In the genomic region with DNA sequence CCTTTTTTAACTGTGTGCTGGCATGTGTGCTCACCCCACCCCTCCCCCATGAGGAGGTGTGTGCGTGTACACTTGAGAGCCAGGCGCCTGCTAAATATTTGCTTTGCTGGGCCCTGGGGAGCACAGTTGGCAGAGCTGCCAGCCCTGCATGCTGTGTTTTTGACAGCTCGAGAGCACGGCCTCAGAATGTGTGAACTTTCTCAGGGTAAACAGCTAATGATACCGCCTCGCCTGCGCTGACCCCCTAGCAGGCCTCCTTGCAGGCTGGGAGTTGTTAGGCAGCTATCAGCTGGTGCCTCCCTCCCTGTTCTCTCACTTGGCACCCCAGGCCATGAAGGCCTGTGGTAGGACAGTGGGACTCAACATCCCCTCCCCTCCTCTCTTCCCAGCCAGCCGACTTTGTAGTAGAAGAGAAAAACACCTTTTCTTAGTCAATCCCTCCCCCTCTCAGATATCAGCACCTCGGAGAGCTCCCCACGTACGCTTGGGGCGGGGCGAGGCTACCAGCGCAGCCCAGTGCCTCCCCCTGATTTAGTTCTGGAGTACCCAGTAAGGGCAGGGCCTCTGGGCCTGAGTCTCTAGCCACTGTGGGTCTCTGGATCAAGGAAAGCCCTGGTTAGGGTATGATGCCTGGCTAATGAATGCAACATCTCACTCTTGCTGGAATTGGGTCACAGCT, we compare ENCODE assay signal across 8 mouse cellular contexts.
DNase-seq lines count a peak whose midpoint lies in the region; ATAC-seq lines count a peak whose summit lies in the region.
"Had no signal": no experiment of that assay in that cellular context is flagged by ENCODE, and none has a peak within 500 bp of the region (broad histone marks: within the 10 kb centered on the region; RNA-seq: fewer than 3 reads in every experiment).

No protein-coding gene starts in this region.

- H3K27ac ChIP-seq in embryonic facial prominence, embryonic 13.5 days: no peak overlapping the region
- H3K27ac ChIP-seq in limb, embryonic 11.5 days (replicated peaks; ENCODE audit: low read depth, low read length): no peak overlapping the region
- H3K27ac ChIP-seq: liver, embryonic 14.5 days had no signal

- no peaks in the 10 kb centered on the region for H3K9me3 ChIP-seq in embryonic facial prominence, embryonic 13.5 days
- H3K9me3 ChIP-seq in limb, embryonic 11.5 days (ENCODE audit: control insufficient read depth, low read length): no peaks in the 10 kb centered on the region

- H3K4me2 ChIP-seq in embryonic facial prominence, embryonic 13.5 days: peak overlapping the region; percentile 3; the same call in 1 of the 2 replicates
- no peak overlapping the region for H3K4me2 ChIP-seq in limb, embryonic 11.5 days (ENCODE audit: low read depth, severe bottlenecking)

- H3K4me3 ChIP-seq in embryonic facial prominence, embryonic 13.5 days: no peak overlapping the region
- H3K4me3 ChIP-seq in limb, embryonic 11.5 days (ENCODE audit: low read depth, low read length): no peak overlapping the region

- H3K4me1 ChIP-seq in embryonic facial prominence, embryonic 13.5 days: peaks cover 54% of the 10 kb centered on the region
- peaks cover 11% of the 10 kb centered on the region for H3K4me1 ChIP-seq in limb, embryonic 11.5 days (ENCODE audit: control insufficient read depth, insufficient read depth, low read length)

- H3K36me3 ChIP-seq in embryonic facial prominence, embryonic 13.5 days: no peaks in the 10 kb centered on the region
- no peaks in the 10 kb centered on the region for H3K36me3 ChIP-seq in limb, embryonic 11.5 days (ENCODE audit: control insufficient read depth, insufficient read depth, low read length)

- peak; percentile 27 for DNase-seq in urinary bladder, postnatal 14 days (ENCODE audit: low spot score)
- no peak for DNase-seq in urinary bladder, postnatal 25 days (ENCODE audit: low spot score)
- DNase-seq in limb, embryonic 11.5 days (ENCODE audit: low spot score): peak; percentile 90
- peak; percentile 18 for DNase-seq in ovary, postnatal 10 days (ENCODE audit: low spot score)
- DNase-seq in spleen, adult 12 weeks (ENCODE audit: low spot score): no peak

- WGBS in embryonic facial prominence, embryonic 13.5 days: 10% methylated on average over 14 of the region's 14 CpGs
- 4% methylated on average over 14 of the region's 14 CpGs for WGBS in limb, embryonic 11.5 days

- no peak for ATAC-seq in embryonic facial prominence, embryonic 13.5 days (ENCODE audit: insufficient number of reproducible peaks, insufficient read depth, low FRiP score, low TSS enrichment, low read depth)
- ATAC-seq in limb, embryonic 11.5 days (ENCODE audit: insufficient number of reproducible peaks, low FRiP score, low TSS enrichment, low read depth): 0 out of 2 replicates have a peak, but pooled peaks have one; percentile 13
- no peak for ATAC-seq in cerebellum, adult (ENCODE audit: insufficient number of reproducible peaks, low FRiP score, low TSS enrichment)

- H3K27me3 ChIP-seq in embryonic facial prominence, embryonic 13.5 days: peaks cover 49% of the 10 kb centered on the region
- H3K27me3 ChIP-seq in limb, embryonic 11.5 days (ENCODE audit: control insufficient read depth, insufficient read depth, low read length): peaks cover 22% of the 10 kb centered on the region

- H3K9ac ChIP-seq in embryonic facial prominence, embryonic 13.5 days: no peak overlapping the region
- H3K9ac ChIP-seq in limb, embryonic 11.5 days (ENCODE audit: low read length): no peak overlapping the region
- H3K9ac ChIP-seq: liver, embryonic 14.5 days had no signal

Comparison
In these comparisons a context has a peak if more than half of its experiments do, and no peak if none do; other contexts are left out.
1. DNase-seq: peak in urinary bladder, postnatal 14 days (single experiment), limb, embryonic 11.5 days (single experiment) and ovary, postnatal 10 days (single experiment); none in urinary bladder, postnatal 25 days (single experiment) and spleen, adult 12 weeks (single experiment).